Mouse (Mus musculus) intestine, postnatal 0 days (tissue): Measurements from ENCODE around the gene Frmd4b. TPM values are rescaled to one million over a fixed set of nuclear protein-coding genes. Genes with fewer than 3 reads are reported as not detected.

Experiments used
- ATAC-seq: fragments of 200-750 bp; cut with Nextera tagmentation; 2 replicates; pipeline ENCODE4 v1.8.0; 2017; ENCODE audit warnings: mild to moderate bottlenecking, moderate TSS enrichment, moderate library complexity
- H3K27ac ChIP-seq: fragments of 300-500 bp; sonication (generic); 2 replicates; pipeline ENCODE4 v1.5.1; 2014; ENCODE audit warnings: mild to moderate bottlenecking, low read depth, low read length, moderate library complexity
- H3K27me3 ChIP-seq: fragments of 300-500 bp; sonication (generic); replicated peaks from 2 replicates; pipeline ENCODE4 v1.6.1; 2014; ENCODE audit warnings: low read length, mixed read lengths; ENCODE audit not compliant: control insufficient read depth, insufficient read depth
- H3K36me3 ChIP-seq: fragments of 300-500 bp; sonication (generic); 2 replicates; pipeline ENCODE4 v1.6.1; 2014; ENCODE audit warnings: mild to moderate bottlenecking, moderate library complexity; ENCODE audit not compliant: control insufficient read depth, insufficient read depth
- H3K4me1 ChIP-seq: fragments of 300-500 bp; sonication (generic); replicated peaks from 2 replicates; pipeline ENCODE4 v1.6.1; 2014; ENCODE audit warnings: antibody characterized with exemption, low read length, mixed read lengths; ENCODE audit not compliant: control insufficient read depth, insufficient read depth
- H3K4me2 ChIP-seq: fragments of 300-500 bp; sonication (generic); replicated peaks from 2 replicates; pipeline ENCODE4 v1.6.1; 2014; ENCODE audit warnings: low read depth, mild to moderate bottlenecking, moderate library complexity
- H3K4me3 ChIP-seq: fragments of 300-500 bp; sonication (generic); 2 replicates; pipeline ENCODE4 v1.5.1; 2014; ENCODE audit warnings: low read depth, low read length
- H3K9ac ChIP-seq: fragments of 300-500 bp; sonication (generic); 2 replicates; pipeline ENCODE4 v1.6.1; 2014; ENCODE audit warnings: mild to moderate bottlenecking, low read depth, low read length
- H3K9me3 ChIP-seq: fragments of 300-500 bp; sonication (generic); 2 replicates; pipeline ENCODE4 v1.6.1; 2016; ENCODE audit warnings: mixed run types; ENCODE audit not compliant: control insufficient read depth
- CTCF ChIP-seq: sonication (generic); IDR thresholded peaks from 2 replicates; pipeline ENCODE4 v1.5.1; 2016; ENCODE audit warnings: low read depth, mild to moderate bottlenecking, control low read depth, antibody characterized with exemption, moderate library complexity
- WGBS: fragments of 180-500 bp; shearing (Covaris S2); extraction: QIAGEN DNeasy Blood & Tissue Kit; methylation state at CpG from one replicate; pipeline ENCODE4 v1.1.7; 2014; 5-methylcytosine and 5-hydroxymethylcytosine counted together
- polyA plus RNA-seq: library from polyadenylated mRNA; unstranded; fragments of >200 nt; fragmentation: Nextera tagmentation; extraction: Ambion mirVana; gene quantifications from 2 replicates; pipeline ENCODE4 v1.2.1, GENCODE M21; 2015

The Frmd4b gene
- polyA plus RNA-seq, 1 experiment from 2014 or later: 5.1 TPM

DNA sequence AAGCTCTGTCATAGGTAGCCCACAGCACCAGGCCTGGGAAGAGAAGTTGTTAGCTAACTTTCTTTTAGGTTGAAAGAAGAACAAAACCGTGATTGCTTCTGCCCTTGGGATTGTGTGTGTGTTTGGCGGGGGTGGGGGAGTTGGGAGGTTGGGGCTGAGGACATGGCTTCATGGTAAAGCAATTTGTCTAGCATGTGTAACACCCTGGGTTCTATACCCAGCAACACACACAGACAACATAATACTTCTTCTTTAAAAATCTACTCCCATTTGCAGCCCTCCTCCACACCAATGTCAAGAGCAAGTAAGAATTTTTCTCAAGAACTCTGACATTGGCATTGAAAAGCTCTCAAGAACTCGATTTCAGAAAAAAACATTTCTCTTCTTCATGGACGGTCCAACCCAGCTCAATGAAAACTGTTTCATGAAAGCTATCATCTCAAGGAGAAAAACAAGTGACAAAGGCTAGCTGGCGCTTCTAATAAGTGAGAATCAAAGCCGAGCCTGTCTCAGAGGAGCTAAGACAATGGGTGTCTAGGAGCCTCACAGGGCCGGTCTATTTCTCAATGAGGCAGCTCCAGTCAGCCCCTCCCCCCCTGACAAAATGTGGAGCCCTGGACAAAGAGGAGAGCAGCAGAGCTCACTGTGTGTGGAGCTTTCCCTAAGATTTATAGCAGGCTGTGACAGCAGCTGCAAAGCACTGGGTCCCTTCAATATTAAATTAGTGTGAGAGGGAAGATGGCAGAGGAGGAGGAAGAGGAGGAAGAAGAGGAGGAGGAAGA, 40.6 kb downstream of the Frmd4b start:
- TF ChIP-seq CTCF: no peak
- Histone ChIP-seq H3K27ac (no peak overlapping the region), H3K9ac (no peak overlapping the region)

DNA sequence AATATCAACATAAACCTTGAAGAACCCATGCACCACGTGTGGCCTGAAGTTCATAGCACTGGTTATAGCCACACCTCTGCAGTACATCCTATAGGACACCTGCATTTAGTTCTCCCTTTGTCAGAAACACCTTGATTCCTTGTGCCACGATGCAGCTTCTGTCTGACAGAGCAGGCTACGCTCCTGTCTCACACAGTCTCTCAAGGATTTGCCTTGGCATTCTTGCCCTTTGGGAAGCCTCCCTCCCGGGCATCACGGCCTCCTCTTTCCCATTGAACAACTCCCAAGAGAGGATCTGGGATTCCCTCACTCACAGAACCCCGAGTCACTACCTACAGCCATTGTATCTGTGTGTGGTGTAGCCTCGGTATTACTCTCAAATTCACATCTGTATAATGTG, 41.2 kb downstream of the Frmd4b start:
- 86% methylated on average over 7 of the region's 7 CpGs for WGBS
- no peak overlapping the region for H3K27ac ChIP-seq

More for the DNA sequence above, 40.6 kb downstream of the Frmd4b start:
- Histone ChIP-seq H3K4me3 (no peak overlapping the region), H3K36me3 (no peaks in the 10 kb centered on the region), H3K4me1 (no peaks in the 10 kb centered on the region), H3K27me3 (no peaks in the 10 kb centered on the region), H3K4me2 (no peak overlapping the region), H3K9me3 (no peaks in the 10 kb centered on the region)
- no peak for ATAC-seq
- 51% methylated on average over 7 of the region's 7 CpGs for WGBS

DNA sequence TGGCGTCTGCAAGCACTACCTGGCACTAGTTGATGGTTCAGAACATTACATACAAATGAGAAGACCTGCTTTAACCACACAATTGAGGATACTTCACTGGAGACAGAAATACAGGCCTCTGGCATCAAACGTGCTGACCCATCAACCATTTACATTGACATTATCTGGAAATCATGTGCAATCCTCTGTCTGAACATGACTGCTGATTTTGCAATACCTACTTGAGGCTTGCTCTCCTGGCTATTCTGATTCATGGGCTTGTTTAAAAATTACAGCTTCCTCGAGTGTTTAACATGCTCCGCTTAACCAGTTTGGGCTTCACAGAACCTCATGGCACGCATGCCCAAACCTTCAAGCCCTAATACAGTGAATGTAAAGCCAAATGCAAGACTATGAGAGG, 42.4 kb downstream of the Frmd4b start:
- Histone ChIP-seq H3K36me3 (no peaks in the 10 kb centered on the region), H3K4me1 (no peaks in the 10 kb centered on the region), H3K4me2 (no peak overlapping the region), H3K4me3 (no peak overlapping the region), H3K27ac (no peak overlapping the region), H3K9me3 (no peaks in the 10 kb centered on the region), H3K9ac (no peak overlapping the region), H3K27me3 (no peaks in the 10 kb centered on the region)
- no peak for ATAC-seq
- WGBS: 81% methylated on average over 5 of the region's 5 CpGs
- no peak for TF ChIP-seq CTCF

More for the DNA sequence above, 41.2 kb downstream of the Frmd4b start:
- no peaks in the 10 kb centered on the region for H3K9me3 ChIP-seq
- H3K4me2 ChIP-seq: no peak overlapping the region
- TF ChIP-seq CTCF: no peak
- no peaks in the 10 kb centered on the region for H3K27me3 ChIP-seq
- no peaks in the 10 kb centered on the region for H3K4me1 ChIP-seq
- no peak for ATAC-seq
- no peak overlapping the region for H3K9ac ChIP-seq
- H3K4me3 ChIP-seq: no peak overlapping the region
- no peaks in the 10 kb centered on the region for H3K36me3 ChIP-seq

DNA sequence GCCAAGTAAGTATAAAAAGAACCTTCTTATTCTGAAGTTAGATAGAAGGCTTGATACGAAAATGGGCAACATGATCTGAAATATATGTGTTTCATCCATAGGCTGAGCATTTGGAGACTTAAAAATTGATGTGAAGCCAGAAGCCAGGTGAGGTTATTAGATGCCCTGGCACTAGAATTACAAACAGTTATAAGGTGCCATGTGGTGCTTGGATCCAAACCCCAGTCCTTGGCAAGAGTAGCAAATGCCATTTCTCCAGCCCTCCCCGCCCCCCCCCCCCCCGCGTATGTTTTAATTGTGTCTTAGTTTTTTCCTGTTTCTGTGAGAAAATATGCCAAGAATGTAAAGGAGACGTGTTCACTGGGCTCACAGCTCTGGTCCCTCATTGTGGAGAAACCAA, 45.1 kb downstream of the Frmd4b start:
- no peak overlapping the region for H3K4me3 ChIP-seq
- TF ChIP-seq CTCF: no peak
- WGBS: 83% methylated on average over 5 of the region's 5 CpGs
- no peaks in the 10 kb centered on the region for H3K36me3 ChIP-seq
- H3K4me2 ChIP-seq: no peak overlapping the region
- no peak overlapping the region for H3K9ac ChIP-seq
- ATAC-seq: no peak
- H3K4me1 ChIP-seq: no peaks in the 10 kb centered on the region
- no peak overlapping the region for H3K27ac ChIP-seq
- no peaks in the 10 kb centered on the region for H3K27me3 ChIP-seq
- no peaks in the 10 kb centered on the region for H3K9me3 ChIP-seq

DNA sequence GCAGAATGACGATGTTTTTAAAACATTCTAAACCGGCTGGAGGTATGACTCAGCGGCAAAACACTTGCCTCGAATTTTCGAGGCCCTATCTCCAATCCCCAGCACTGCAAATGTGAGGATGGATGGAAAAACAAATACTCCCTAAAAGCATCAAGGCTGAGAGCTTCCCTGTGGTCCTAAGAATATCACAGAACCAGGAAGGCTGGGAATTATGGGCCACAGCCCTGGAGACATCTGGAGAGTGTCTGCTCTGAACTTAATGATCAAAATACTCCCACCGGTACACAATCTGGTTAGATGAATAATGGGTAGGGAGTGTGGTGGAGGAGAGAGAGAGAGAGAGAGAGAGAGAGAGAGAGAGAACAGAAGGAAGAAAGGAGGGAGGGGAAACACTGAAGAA, 48.8 kb downstream of the Frmd4b start:
- Histone ChIP-seq H3K4me3 (no peak overlapping the region), H3K27me3 (no peaks in the 10 kb centered on the region), H3K4me1 (no peaks in the 10 kb centered on the region), H3K9me3 (no peaks in the 10 kb centered on the region), H3K4me2 (no peak overlapping the region), H3K36me3 (no peaks in the 10 kb centered on the region), H3K27ac (no peak overlapping the region), H3K9ac (no peak overlapping the region)
- 25% methylated on average over 6 of the region's 6 CpGs for WGBS
- no peak for TF ChIP-seq CTCF
- ATAC-seq: no peak

DNA sequence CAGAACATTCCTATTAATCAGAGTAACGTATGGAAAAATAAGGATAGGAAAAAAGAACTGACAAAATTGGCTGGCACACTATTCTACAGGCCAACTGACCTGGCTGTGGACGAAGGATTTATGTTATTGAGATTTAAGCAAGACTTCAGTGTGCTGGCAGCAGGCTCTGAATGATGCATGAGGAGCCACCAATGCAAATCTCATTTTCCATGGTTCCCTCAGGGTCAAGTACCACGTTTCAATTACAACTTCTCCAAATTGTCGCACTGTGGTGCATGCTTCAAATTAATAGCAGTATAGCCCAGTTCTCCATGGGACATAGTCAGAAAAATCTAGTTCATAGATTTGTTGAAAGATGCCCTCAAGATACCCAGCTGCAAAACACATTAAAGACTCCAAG, 50.6 kb downstream of the Frmd4b start:
- Histone ChIP-seq H3K9ac (no peak overlapping the region), H3K27me3 (no peaks in the 10 kb centered on the region), H3K4me2 (no peak overlapping the region), H3K27ac (no peak overlapping the region), H3K9me3 (no peaks in the 10 kb centered on the region), H3K4me3 (no peak overlapping the region), H3K4me1 (no peaks in the 10 kb centered on the region), H3K36me3 (no peaks in the 10 kb centered on the region)
- TF ChIP-seq CTCF: no peak
- ATAC-seq: no peak
- 82% methylated on average over 4 of the region's 4 CpGs for whole genome bisulfite sequencing

DNA sequence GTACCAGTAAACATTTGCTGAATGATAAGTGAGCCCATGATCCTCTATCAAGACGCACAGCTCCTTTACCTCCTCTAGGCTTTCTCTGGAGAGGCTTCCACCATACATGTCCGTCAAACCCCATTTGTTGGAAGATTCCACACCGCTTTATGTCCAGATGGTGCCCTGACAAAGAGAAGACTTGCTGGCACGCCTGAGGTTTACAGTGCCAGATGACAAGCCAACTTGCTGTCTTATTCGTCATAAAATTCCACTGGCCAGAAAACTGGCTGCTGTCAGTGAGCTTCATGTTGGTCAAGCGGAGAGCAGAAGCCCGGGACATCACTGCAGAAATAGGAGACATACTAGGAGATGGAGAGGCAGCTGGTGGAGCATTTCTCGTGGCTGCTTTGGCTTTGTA, 60.2 kb downstream of the Frmd4b start:
- Histone ChIP-seq H3K36me3 (no peaks in the 10 kb centered on the region), H3K27me3 (no peaks in the 10 kb centered on the region), H3K9me3 (no peaks in the 10 kb centered on the region), H3K4me1 (no peaks in the 10 kb centered on the region), H3K9ac (no peak overlapping the region), H3K4me2 (no peak overlapping the region), H3K4me3 (no peak overlapping the region), H3K27ac (no peak overlapping the region)
- TF ChIP-seq CTCF: no peak
- 77% methylated on average over 8 of the region's 8 CpGs for WGBS
- ATAC-seq: no peak
